Mouse (Mus musculus): ENCODE measurements around the gene Olfr1497. TPM values are rescaled to one million over a fixed set of nuclear protein-coding genes. Genes with fewer than 3 reads are reported as not detected.
"Not testable (repeated sequence)": the region's sequence is repeated elsewhere in the genome, so short reads cannot be mapped to it uniquely, and the experiment has no call there.

Gene Olfr1497
- total and polyA plus RNA-seq, 3 experiments, result not detected

- WGBS, result 55% methylated on average over 2 of the region's 2 CpGs
- intact Hi-C loops (cut with DNase I), result no loop called here
Observed at GRCm38 (mm10) chr19:13812823-13813222, 14.8 kb upstream of the Olfr1497 start.

GRCm38 (mm10) chr19:13805486-13805885, 7.5 kb upstream of the Olfr1497 start:
- DNase-seq; H3K27ac ChIP-seq; H3K79me2 ChIP-seq (replicated peaks; ENCODE audit: control insufficient read depth, insufficient read depth, low read length); H3K27me3 ChIP-seq (ENCODE audit: control insufficient read depth, insufficient read depth, low read length); H3K4me3 ChIP-seq; intact Hi-C loops (cut with DNase I); H3K9ac ChIP-seq (ENCODE audit: low read depth, low read length); H3K4me1 ChIP-seq (ENCODE audit: control insufficient read depth, insufficient read depth, low read length); H3K36me3 ChIP-seq (ENCODE audit: control insufficient read depth, insufficient read depth, low read length): not testable (repeated sequence)
- WGBS, result 37% methylated on average over 1 of the region's 1 CpGs

More at GRCm38 (mm10) chr19:13812823-13813222, 14.8 kb upstream of the Olfr1497 start:
- no peaks in the 10 kb centered on the region for H3K27me3 ChIP-seq (ENCODE audit: control insufficient read depth, insufficient read depth, low read length)
- H3K4me3 ChIP-seq, result no peak overlapping the region
- no peaks in the 10 kb centered on the region for H3K36me3 ChIP-seq (ENCODE audit: control insufficient read depth, insufficient read depth, low read length)
- no peak for DNase-seq
- no peaks in the 10 kb centered on the region for H3K79me2 ChIP-seq (replicated peaks; ENCODE audit: control insufficient read depth, insufficient read depth, low read length)
- no peak overlapping the region for H3K27ac ChIP-seq
- H3K4me1 ChIP-seq (ENCODE audit: control insufficient read depth, insufficient read depth, low read length), result no peaks in the 10 kb centered on the region
- H3K9ac ChIP-seq (ENCODE audit: low read depth, low read length), result no peak overlapping the region
- TF ChIP-seq CTCF (IDR thresholded peaks at IDR 0.05) (peak; percentile 33), POLR2A (IDR thresholded peaks at IDR 0.05; ENCODE audit: insufficient read depth, low read depth, low read length) (no peak), EP300 (IDR thresholded peaks at IDR 0.05; ENCODE audit: insufficient read depth, low read depth, low read length) (no peak)

GRCm38 (mm10) chr19:13777578-13777977, 20.4 kb downstream of the Olfr1497 start, which contains the start of gene Olfr1496:
Gene Olfr1496 (plus strand): TSS chr19:13777878.
- no peak for DNase-seq
- Histone ChIP-seq H3K4me1 (ENCODE audit: control insufficient read depth, insufficient read depth, low read length) (no peaks in the 10 kb centered on the region), H3K27ac (no peak within 1 kb of the TSS), H3K4me3 (no peak within 1 kb of the TSS), H3K9ac (ENCODE audit: low read depth, low read length) (no peak within 1 kb of the TSS), H3K36me3 (ENCODE audit: control insufficient read depth, insufficient read depth, low read length) (no peaks in the 10 kb centered on the region), H3K27me3 (ENCODE audit: control insufficient read depth, insufficient read depth, low read length) (no peaks in the 10 kb centered on the region), H3K79me2 (replicated peaks; ENCODE audit: control insufficient read depth, insufficient read depth, low read length) (no peaks in the 10 kb centered on the region)
- TF ChIP-seq POLR2A (IDR thresholded peaks at IDR 0.05; ENCODE audit: insufficient read depth, low read depth, low read length), result no peak
- no peak for TF ChIP-seq EP300 (IDR thresholded peaks at IDR 0.05; ENCODE audit: insufficient read depth, low read depth, low read length)
- no peak for TF ChIP-seq CTCF (IDR thresholded peaks at IDR 0.05)
- 69% methylated on average over 1 of the region's 1 CpGs for WGBS
- intact Hi-C loops (cut with DNase I), result no loop called here

- H3K27ac ChIP-seq, result no peak overlapping the region
- no peak overlapping the region for H3K4me3 ChIP-seq
- no peaks in the 10 kb centered on the region for H3K4me1 ChIP-seq (ENCODE audit: control insufficient read depth, insufficient read depth, low read length)
- intact Hi-C loops (cut with DNase I), result no loop called here
- TF ChIP-seq CTCF (IDR thresholded peaks at IDR 0.05) (no peak), POLR2A (IDR thresholded peaks at IDR 0.05; ENCODE audit: insufficient read depth, low read depth, low read length) (no peak), EP300 (IDR thresholded peaks at IDR 0.05; ENCODE audit: insufficient read depth, low read depth, low read length) (no peak)
- no peaks in the 10 kb centered on the region for H3K36me3 ChIP-seq (ENCODE audit: control insufficient read depth, insufficient read depth, low read length)
- H3K9ac ChIP-seq (ENCODE audit: low read depth, low read length), result no peak overlapping the region
- WGBS, result 85% methylated on average over 9 of the region's 9 CpGs
- H3K27me3 ChIP-seq (ENCODE audit: control insufficient read depth, insufficient read depth, low read length), result no peaks in the 10 kb centered on the region
- no peak for DNase-seq
- no peaks in the 10 kb centered on the region for H3K79me2 ChIP-seq (replicated peaks; ENCODE audit: control insufficient read depth, insufficient read depth, low read length)
Observed at GRCm38 (mm10) chr19:13768565-13769276, 29.3 kb downstream of the Olfr1497 start.

GRCm38 (mm10) chr19:13764306-13764705, 33.7 kb downstream of the Olfr1497 start, which contains the start of gene Olfr1495:
Gene Olfr1495 (plus strand): TSS chr19:13764606.
- no peak within 1 kb of the TSS for H3K4me3 ChIP-seq
- no peaks in the 10 kb centered on the region for H3K4me1 ChIP-seq (ENCODE audit: control insufficient read depth, insufficient read depth, low read length)
- H3K79me2 ChIP-seq (replicated peaks; ENCODE audit: control insufficient read depth, insufficient read depth, low read length), result no peaks in the 10 kb centered on the region
- no peak for DNase-seq
- WGBS, result 62% methylated on average over 3 of the region's 3 CpGs
- H3K27me3 ChIP-seq (ENCODE audit: control insufficient read depth, insufficient read depth, low read length), result no peaks in the 10 kb centered on the region
- H3K27ac ChIP-seq, result no peak within 1 kb of the TSS
- TF ChIP-seq POLR2A (IDR thresholded peaks at IDR 0.05; ENCODE audit: insufficient read depth, low read depth, low read length) (no peak), CTCF (IDR thresholded peaks at IDR 0.05) (no peak), EP300 (IDR thresholded peaks at IDR 0.05; ENCODE audit: insufficient read depth, low read depth, low read length) (no peak)
- intact Hi-C loops (cut with DNase I), result no loop called here
- no peak within 1 kb of the TSS for H3K9ac ChIP-seq (ENCODE audit: low read depth, low read length)
- no peaks in the 10 kb centered on the region for H3K36me3 ChIP-seq (ENCODE audit: control insufficient read depth, insufficient read depth, low read length)

- no peak for DNase-seq
- WGBS, result 70% methylated on average over 1 of the region's 1 CpGs
- no peak overlapping the region for H3K4me3 ChIP-seq
- no peak overlapping the region for H3K27ac ChIP-seq
- H3K9ac ChIP-seq (ENCODE audit: low read depth, low read length), result no peak overlapping the region
- intact Hi-C loops (cut with DNase I), result no loop called here
- no peaks in the 10 kb centered on the region for H3K4me1 ChIP-seq (ENCODE audit: control insufficient read depth, insufficient read depth, low read length)
- no peaks in the 10 kb centered on the region for H3K36me3 ChIP-seq (ENCODE audit: control insufficient read depth, insufficient read depth, low read length)
- no peaks in the 10 kb centered on the region for H3K79me2 ChIP-seq (replicated peaks; ENCODE audit: control insufficient read depth, insufficient read depth, low read length)
- TF ChIP-seq CTCF (IDR thresholded peaks at IDR 0.05), result no peak
- no peak for TF ChIP-seq EP300 (IDR thresholded peaks at IDR 0.05; ENCODE audit: insufficient read depth, low read depth, low read length)
- TF ChIP-seq POLR2A (IDR thresholded peaks at IDR 0.05; ENCODE audit: insufficient read depth, low read depth, low read length), result no peak
- no peaks in the 10 kb centered on the region for H3K27me3 ChIP-seq (ENCODE audit: control insufficient read depth, insufficient read depth, low read length)
Observed at GRCm38 (mm10) chr19:13749366-13749765, 48.6 kb downstream of the Olfr1497 start.

Other genes starting within 250 kb of the Olfr1497 start
- gene Olfr1484, start 214.7 kb downstream of the Olfr1497 start, total RNA-seq (2021), result not detected
- not detected in 2 replicates for gene Olfr1484, start 214.7 kb downstream of the Olfr1497 start, polyA plus RNA-seq (2012; rRNA removed)
- not detected for gene Olfr1487, start 180.8 kb downstream of the Olfr1497 start, total RNA-seq (2021)
- not detected in 2 replicates for gene Olfr1487, start 180.8 kb downstream of the Olfr1497 start, polyA plus RNA-seq (2012; rRNA removed)
- not detected for gene Olfr1489, start 166.6 kb downstream of the Olfr1497 start, total RNA-seq (2021)
- gene Olfr1489, start 166.6 kb downstream of the Olfr1497 start, polyA plus RNA-seq (2012; rRNA removed), result not detected in 2 replicates
- not detected for gene Olfr1490, start 147.1 kb downstream of the Olfr1497 start, total RNA-seq (2021)
- gene Olfr1490, start 147.1 kb downstream of the Olfr1497 start, polyA plus RNA-seq (2012; rRNA removed), result not detected in 2 replicates
- gene Olfr1491, start 100.9 kb downstream of the Olfr1497 start, total RNA-seq (2021), result not detected
- gene Olfr1491, start 100.9 kb downstream of the Olfr1497 start, polyA plus RNA-seq (2012; rRNA removed), result not detected in 2 replicates
- not detected for gene Olfr1493-ps1, start 74.9 kb downstream of the Olfr1497 start, total RNA-seq (2021)
- gene Olfr1493-ps1, start 74.9 kb downstream of the Olfr1497 start, polyA plus RNA-seq (2012; rRNA removed), result not detected in 2 replicates
- gene Olfr1494, start 58.5 kb downstream of the Olfr1497 start, total RNA-seq (2021), result not detected
- not detected in 2 replicates for gene Olfr1494, start 58.5 kb downstream of the Olfr1497 start, polyA plus RNA-seq (2012; rRNA removed)
- gene Olfr1495, start 33.6 kb downstream of the Olfr1497 start, total RNA-seq (2021), result not detected
- gene Olfr1495, start 33.6 kb downstream of the Olfr1497 start, polyA plus RNA-seq (2012; rRNA removed), result not detected in 2 replicates
- gene Olfr1496, start 20.3 kb downstream of the Olfr1497 start, total RNA-seq (2021), result not detected
- not detected in 2 replicates for gene Olfr1496, start 20.3 kb downstream of the Olfr1497 start, polyA plus RNA-seq (2012; rRNA removed)
- gene Olfr1499, start 21.2 kb upstream of the Olfr1497 start, total RNA-seq (2021), result not detected
- not detected in 2 replicates for gene Olfr1499, start 21.2 kb upstream of the Olfr1497 start, polyA plus RNA-seq (2012; rRNA removed)
- not detected for gene Olfr1500, start 32.3 kb upstream of the Olfr1497 start, total RNA-seq (2021)
- not detected in 2 replicates for gene Olfr1500, start 32.3 kb upstream of the Olfr1497 start, polyA plus RNA-seq (2012; rRNA removed)
- gene Olfr1501, start 52.5 kb upstream of the Olfr1497 start, total RNA-seq (2021), result not detected
- gene Olfr1501, start 52.5 kb upstream of the Olfr1497 start, polyA plus RNA-seq (2012; rRNA removed), result not detected in 2 replicates
- gene Olfr1502, start 63.6 kb upstream of the Olfr1497 start, total RNA-seq (2021), result not detected
- not detected in 2 replicates for gene Olfr1502, start 63.6 kb upstream of the Olfr1497 start, polyA plus RNA-seq (2012; rRNA removed)
- gene Olfr1504, start 99.7 kb upstream of the Olfr1497 start, total RNA-seq (2021), result not detected
- gene Olfr1504, start 99.7 kb upstream of the Olfr1497 start, polyA plus RNA-seq (2012; rRNA removed), result not detected in 2 replicates
- not detected for gene Olfr1505, start 115.3 kb upstream of the Olfr1497 start, total RNA-seq (2021)
- not detected in 2 replicates for gene Olfr1505, start 115.3 kb upstream of the Olfr1497 start, polyA plus RNA-seq (2012; rRNA removed)